Mouse (Mus musculus) lung, postnatal 0 days (tissue): ENCODE data around the gene Ntmt1. TPM values are rescaled to one million over a fixed set of nuclear protein-coding genes. Genes with fewer than 3 reads are reported as not detected.

Experiments
- ATAC-seq: fragments of 200-750 bp; cut with Nextera tagmentation; 2 replicates; pipeline ENCODE4 v1.8.0; 2017; ENCODE audit warnings: moderate library complexity
- DNase-seq: peaks from one replicate; pipeline ENCODE4 v3.0.0-alpha.2; 2016; ENCODE audit warnings: low spot score
- H3K27ac ChIP-seq: fragments of 300-500 bp; sonication (generic); 2 replicates; pipeline ENCODE4 v1.5.1; 2014; ENCODE audit warnings: antibody characterized with exemption, mild to moderate bottlenecking, low read length, mixed read lengths
- H3K27me3 ChIP-seq: fragments of 300-500 bp; sonication (generic); replicated peaks from 2 replicates; pipeline ENCODE4 v1.6.1; 2014; ENCODE audit warnings: low read length, mixed read lengths; ENCODE audit not compliant: insufficient read depth
- H3K36me3 ChIP-seq: fragments of 300-500 bp; sonication (generic); 2 replicates; pipeline ENCODE4 v1.6.1; 2014; ENCODE audit warnings: low read length, mixed read lengths; ENCODE audit not compliant: insufficient read depth
- H3K4me1 ChIP-seq: fragments of 300-500 bp; sonication (generic); 2 replicates; pipeline ENCODE4 v1.6.1; 2014; ENCODE audit warnings: antibody characterized with exemption, low read depth, low read length, mixed read lengths; ENCODE audit not compliant: insufficient read depth
- H3K4me2 ChIP-seq: fragments of 300-500 bp; sonication (generic); replicated peaks from 2 replicates; pipeline ENCODE4 v1.6.1; 2014; ENCODE audit warnings: low read depth, mild to moderate bottlenecking, low read length, moderate library complexity, mixed read lengths
- H3K4me3 ChIP-seq: fragments of 300-500 bp; sonication (generic); 2 replicates; pipeline ENCODE4 v1.5.1; 2014; ENCODE audit warnings: low read depth, low read length
- H3K9ac ChIP-seq: fragments of 300-500 bp; sonication (generic); replicated peaks from 2 replicates; pipeline ENCODE4 v1.6.1; 2014; ENCODE audit warnings: low read depth, mild to moderate bottlenecking
- H3K9me3 ChIP-seq: fragments of 300-500 bp; sonication (generic); 2 replicates; pipeline ENCODE4 v1.6.1; 2016; ENCODE audit warnings: low read length, mixed read lengths
- CTCF ChIP-seq: IDR thresholded peaks from 2 replicates; pipeline ENCODE4 v1.5.1; 2016; ENCODE audit warnings: antibody characterized with exemption, mild to moderate bottlenecking
- EP300 ChIP-seq: IDR thresholded peaks from 2 replicates; pipeline ENCODE4 v1.6.1; 2016; ENCODE audit warnings: antibody characterized with exemption, mild to moderate bottlenecking, control low read depth
- WGBS: fragments of 180-500 bp; shearing (Covaris S2); extraction: QIAGEN DNeasy Blood & Tissue Kit; methylation state at CpG from one replicate; pipeline ENCODE4 v1.1.7; 2014; 5-methylcytosine and 5-hydroxymethylcytosine counted together
- polyA plus RNA-seq: library from polyadenylated mRNA; unstranded; fragments of >200 nt; fragmentation: Nextera tagmentation; extraction: Ambion mirVana; gene quantifications from 2 replicates; pipeline ENCODE4 v1.2.1, GENCODE M21; 2015

The Ntmt1 gene
- polyA plus RNA-seq, 1 experiment from 2014 or later: 50.7 TPM

GRCm38 (mm10) chr2:30846723-30847122 is 39.1 kb downstream of the Ntmt1 start:
- ATAC-seq (no peak), DNase-seq (no peak)
- TF ChIP-seq EP300: no peak
- TF ChIP-seq CTCF: no peak
- H3K27me3 ChIP-seq: peaks cover 15% of the 10 kb centered on the region; the same call in 1 of the 2 replicates
- no peak overlapping the region for H3K27ac ChIP-seq
- WGBS: 16% methylated on average over 6 of the region's 6 CpGs
- H3K9me3 ChIP-seq: no peaks in the 10 kb centered on the region
- no peaks in the 10 kb centered on the region for H3K4me1 ChIP-seq
- no peak overlapping the region for H3K4me3 ChIP-seq
- H3K36me3 ChIP-seq: no peaks in the 10 kb centered on the region
- H3K9ac ChIP-seq: no peak overlapping the region
- no peak overlapping the region for H3K4me2 ChIP-seq

GRCm38 (mm10) chr2:30848184-30848583 is 40.6 kb downstream of the Ntmt1 start:
- Histone ChIP-seq H3K4me3 (no peak overlapping the region), H3K4me1 (no peaks in the 10 kb centered on the region), H3K27ac (no peak overlapping the region), H3K4me2 (no peak overlapping the region), H3K36me3 (no peaks in the 10 kb centered on the region), H3K27me3 (peaks cover 9% of the 10 kb centered on the region; the same call in 1 of the 2 replicates), H3K9ac (no peak overlapping the region), H3K9me3 (no peaks in the 10 kb centered on the region)
- TF ChIP-seq CTCF (no peak), EP300 (no peak)
- DNase-seq: no peak
- 53% methylated on average over 8 of the region's 8 CpGs for WGBS
- ATAC-seq: no peak

- TF ChIP-seq CTCF: no peak
- TF ChIP-seq EP300: no peak
- peak; percentile 25 for DNase-seq
- H3K9me3 ChIP-seq: no peaks in the 10 kb centered on the region
- no peak overlapping the region for H3K9ac ChIP-seq
- ATAC-seq: peak; percentile 31
- H3K27me3 ChIP-seq: peaks cover 7% of the 10 kb centered on the region; the same call in 1 of the 2 replicates
- H3K36me3 ChIP-seq: no peaks in the 10 kb centered on the region
- H3K4me2 ChIP-seq: no peak overlapping the region
- no peak overlapping the region for H3K27ac ChIP-seq
- 6% methylated on average over 4 of the region's 6 CpGs for WGBS
- no peak overlapping the region for H3K4me3 ChIP-seq
- H3K4me1 ChIP-seq: no peaks in the 10 kb centered on the region
These were observed 43.0 kb downstream of the Ntmt1 start for GRCm38 (mm10) chr2:30850581-30850980.

GRCm38 (mm10) chr2:30852771-30853313 is 45.2 kb downstream of the Ntmt1 start:
- peak; percentile 20 for DNase-seq
- TF ChIP-seq CTCF: no peak
- no peak for TF ChIP-seq EP300
- no peaks in the 10 kb centered on the region for H3K27me3 ChIP-seq
- no peaks in the 10 kb centered on the region for H3K9me3 ChIP-seq
- no peak overlapping the region for H3K27ac ChIP-seq
- no peak overlapping the region for H3K9ac ChIP-seq
- H3K4me1 ChIP-seq: no peaks in the 10 kb centered on the region
- H3K4me2 ChIP-seq: no peak overlapping the region
- no peak for ATAC-seq
- H3K4me3 ChIP-seq: no peak overlapping the region
- no peaks in the 10 kb centered on the region for H3K36me3 ChIP-seq
- 37% methylated on average over 20 of the region's 20 CpGs for WGBS

- H3K36me3 ChIP-seq: no peaks in the 10 kb centered on the region
- 74% methylated on average over 6 of the region's 6 CpGs for WGBS
- DNase-seq (no peak), ATAC-seq (no peak)
- no peak overlapping the region for H3K27ac ChIP-seq
- H3K27me3 ChIP-seq: no peaks in the 10 kb centered on the region
- H3K4me3 ChIP-seq: no peak overlapping the region
- TF ChIP-seq CTCF: no peak
- TF ChIP-seq EP300: no peak
- no peak overlapping the region for H3K4me2 ChIP-seq
- H3K4me1 ChIP-seq: no peaks in the 10 kb centered on the region
- no peak overlapping the region for H3K9ac ChIP-seq
- no peaks in the 10 kb centered on the region for H3K9me3 ChIP-seq
These were observed 49.5 kb downstream of the Ntmt1 start for GRCm38 (mm10) chr2:30857076-30857475.

GRCm38 (mm10) chr2:30859782-30860181 is 52.2 kb downstream of the Ntmt1 start:
- H3K27ac ChIP-seq: no peak overlapping the region
- no peak overlapping the region for H3K4me2 ChIP-seq

GRCm38 (mm10) chr2:30862081-30862480 is 54.5 kb downstream of the Ntmt1 start:
- Histone ChIP-seq H3K9me3 (no peaks in the 10 kb centered on the region), H3K4me2 (no peak overlapping the region), H3K4me3 (no peak overlapping the region), H3K27ac (no peak overlapping the region), H3K4me1 (0 out of 2 replicates have a peak, but pooled peaks cover 2% of the 10 kb centered on the region), H3K9ac (no peak overlapping the region), H3K27me3 (no peaks in the 10 kb centered on the region), H3K36me3 (no peaks in the 10 kb centered on the region)
- WGBS: 54% methylated on average over 3 of the region's 4 CpGs
- ATAC-seq (no peak), DNase-seq (no peak)
- no peak for TF ChIP-seq EP300
- TF ChIP-seq CTCF: no peak

More at GRCm38 (mm10) chr2:30859782-30860181, 52.2 kb downstream of the Ntmt1 start:
- no peak for DNase-seq
- WGBS: 57% methylated on average over 5 of the region's 5 CpGs
- Histone ChIP-seq H3K4me3 (no peak overlapping the region), H3K9me3 (no peaks in the 10 kb centered on the region), H3K27me3 (no peaks in the 10 kb centered on the region), H3K9ac (no peak overlapping the region), H3K36me3 (no peaks in the 10 kb centered on the region), H3K4me1 (no peaks in the 10 kb centered on the region)
- TF ChIP-seq CTCF (no peak), EP300 (no peak)
- ATAC-seq: no peak
